Mouse (Mus musculus) Muller cell, postnatal 12 days (primary cell): ENCODE data around the gene Ttn.

Experiments
- DNase-seq: peaks from one replicate; pipeline ENCODE4 v3.0.0-alpha.2; 2015; ENCODE audit errors: inconsistent ontology term

Gene Ttn

DNA sequence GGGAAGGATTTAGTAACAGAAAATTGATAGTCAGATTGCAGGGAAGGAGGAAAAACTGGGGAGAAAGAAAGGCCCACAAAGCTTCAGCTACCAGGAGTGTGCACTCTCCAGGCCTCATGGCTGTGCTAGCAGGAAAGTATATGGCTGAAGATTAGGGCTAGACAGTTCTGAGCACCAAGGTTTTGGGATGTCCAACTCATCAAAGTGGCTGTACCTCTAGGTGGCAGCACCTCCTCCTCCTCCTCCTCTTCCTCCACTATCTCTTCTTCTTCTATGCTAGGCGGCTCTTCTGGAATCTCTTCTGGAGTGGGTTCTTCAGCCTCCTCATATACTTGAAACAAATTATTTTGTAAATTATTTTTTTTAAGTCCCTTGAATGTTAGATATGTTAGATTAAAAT is 139.2 kb downstream of the Ttn start:
- no peak for DNase-seq

DNA sequence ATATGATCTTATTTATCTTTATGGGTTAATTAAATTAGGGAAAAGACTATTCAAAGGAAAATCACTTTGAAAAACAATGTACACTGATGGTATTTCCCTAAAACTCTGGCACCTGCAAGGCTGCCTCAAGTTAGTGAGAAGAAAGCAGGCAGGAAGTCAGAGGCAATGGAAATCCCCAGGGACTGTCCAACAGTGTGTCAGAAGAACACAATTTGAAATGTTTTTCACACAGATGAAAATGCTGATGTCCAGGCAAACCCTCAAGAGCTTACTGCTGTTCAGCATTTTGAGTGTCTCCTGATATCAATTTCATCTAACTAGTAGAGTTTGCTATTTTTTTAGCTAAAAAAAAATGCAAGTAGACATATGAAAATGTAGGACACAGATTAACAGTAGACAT is 161.9 kb downstream of the Ttn start:
- peak; percentile 16 for DNase-seq

DNA sequence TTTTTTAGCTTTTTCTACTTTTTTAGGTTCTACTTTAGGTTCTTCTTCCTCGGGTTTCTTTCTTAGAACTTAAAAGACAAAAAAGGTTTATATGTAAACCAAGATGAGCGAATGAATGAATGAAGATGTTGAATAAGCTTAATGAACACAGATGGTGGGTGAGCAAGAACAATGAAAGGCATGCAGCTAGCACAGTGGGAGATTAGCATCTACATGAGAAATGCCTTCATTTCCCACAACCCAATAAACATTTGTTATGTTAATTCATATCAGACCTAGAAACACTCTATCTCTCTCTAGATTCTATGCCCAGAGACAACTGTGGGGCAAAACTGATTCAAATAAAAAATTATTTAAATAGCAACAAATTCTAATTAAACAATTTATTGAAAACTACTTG is 164.6 kb downstream of the Ttn start:
- DNase-seq = peak; percentile 84

DNA sequence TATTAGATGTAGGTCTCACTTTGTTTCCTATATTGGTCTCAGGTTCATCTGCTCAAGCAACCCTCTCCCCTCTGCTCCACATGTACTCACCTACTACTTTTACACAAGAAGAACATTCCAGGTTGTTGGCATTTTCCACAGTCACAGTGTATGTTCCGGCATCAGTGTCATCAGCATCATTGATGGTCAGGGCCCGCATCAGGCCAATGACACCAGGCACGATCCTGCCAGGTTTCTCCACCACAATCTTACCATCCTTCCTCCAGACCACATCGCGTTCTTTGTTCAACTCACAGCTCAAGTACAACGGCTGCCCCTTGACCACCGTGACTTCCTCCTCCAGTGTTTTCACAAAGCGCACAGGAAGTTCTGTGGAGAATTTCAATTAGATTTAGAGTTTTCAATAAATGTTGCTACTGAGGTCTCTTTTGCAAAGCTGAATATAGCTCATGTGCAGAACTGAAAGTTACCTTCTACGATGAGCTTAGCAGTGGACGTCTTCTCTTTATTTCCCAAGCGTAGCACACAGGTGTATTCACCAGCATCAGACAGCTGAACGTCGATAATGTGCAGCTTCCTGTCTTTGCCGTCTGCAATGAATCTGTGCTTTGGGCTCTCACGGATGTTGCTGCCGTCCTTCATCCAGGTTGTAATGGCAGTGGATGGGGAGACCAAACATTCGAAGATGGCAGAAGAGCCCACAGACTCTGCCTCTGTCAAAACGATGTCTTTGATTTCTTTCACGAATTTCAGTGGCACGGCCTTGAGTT is 168.1 kb downstream of the Ttn start:
- no peak for DNase-seq

DNA sequence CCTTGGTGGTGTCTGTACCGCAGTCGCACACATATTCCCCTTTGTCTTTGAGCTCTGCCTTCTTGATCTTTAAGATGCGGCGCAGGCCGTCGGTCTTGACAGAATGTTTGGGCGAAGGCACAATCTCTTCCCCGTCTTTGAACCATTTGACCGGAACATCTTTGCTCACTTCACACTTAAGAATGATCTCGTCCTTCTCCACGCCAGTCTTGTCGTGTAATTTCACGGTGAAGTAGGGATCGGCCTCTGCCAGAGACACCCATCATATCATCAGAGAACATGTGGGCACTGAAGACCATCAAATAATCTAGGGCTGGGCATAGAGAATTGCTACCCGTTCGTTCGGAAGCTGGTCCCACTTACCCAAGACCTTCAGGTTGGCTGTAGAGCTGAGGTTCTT is 171.2 kb downstream of the Ttn start:
- no peak for DNase-seq

DNA sequence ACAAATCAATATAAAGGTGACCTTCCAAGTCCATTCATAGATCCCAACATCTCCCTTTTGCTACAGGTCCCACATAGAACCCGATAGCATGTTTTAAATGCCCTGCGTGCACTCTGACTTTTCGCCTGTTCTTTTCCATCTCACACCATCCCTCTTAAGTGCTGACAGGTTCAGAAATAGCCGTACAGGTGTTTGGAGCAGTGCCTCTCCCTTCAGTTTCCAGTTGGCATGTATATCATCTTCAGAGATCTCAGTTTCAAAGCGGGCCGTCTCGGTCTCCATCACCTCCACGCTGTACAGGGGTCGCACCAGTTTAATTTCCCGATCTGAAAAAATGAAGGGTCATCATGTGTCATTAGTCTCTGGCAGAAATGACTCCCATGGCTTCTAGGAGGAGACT is 174.0 kb downstream of the Ttn start:
- no peak for DNase-seq

DNA sequence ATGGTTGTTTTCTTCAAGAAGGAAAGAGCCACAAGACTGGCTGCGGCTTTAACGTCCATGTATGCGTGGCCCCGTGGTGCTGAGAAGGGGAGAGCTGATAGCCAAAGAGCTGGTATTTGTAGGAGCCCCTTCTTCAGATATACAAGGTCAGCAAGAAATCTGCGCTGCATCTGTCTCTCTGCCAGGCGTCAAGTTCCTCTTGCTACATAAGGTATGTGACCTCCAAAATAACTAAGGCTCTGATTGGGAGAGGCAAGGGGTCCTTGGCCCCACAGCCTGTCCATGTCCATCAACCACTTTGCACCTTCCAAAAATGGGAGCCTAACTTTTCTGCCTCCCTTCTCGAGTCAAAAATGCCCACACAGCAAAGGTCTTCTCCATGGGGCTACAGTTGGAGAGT is 175.1 kb downstream of the Ttn start:
- DNase-seq = no peak

DNA sequence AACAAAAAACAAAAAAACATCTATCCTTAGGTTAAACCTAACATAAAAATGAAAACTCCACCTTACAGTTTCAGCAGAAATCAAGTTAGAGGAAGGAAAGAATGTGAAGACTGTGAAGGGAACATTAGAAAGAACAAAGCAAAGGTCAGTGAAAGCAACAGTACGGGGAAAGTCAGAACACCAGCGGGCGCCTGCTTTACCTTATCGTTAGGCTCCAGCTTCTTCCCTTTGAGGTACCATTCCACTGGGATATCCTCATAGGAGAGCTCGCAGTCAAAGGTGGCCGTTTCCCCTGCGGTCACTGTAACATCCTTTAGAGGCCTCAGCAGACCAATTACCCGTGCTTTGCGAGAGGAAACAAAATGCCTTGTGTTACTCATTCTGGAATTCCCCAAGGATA is 175.5 kb downstream of the Ttn start:
- DNase-seq = no peak

DNA sequence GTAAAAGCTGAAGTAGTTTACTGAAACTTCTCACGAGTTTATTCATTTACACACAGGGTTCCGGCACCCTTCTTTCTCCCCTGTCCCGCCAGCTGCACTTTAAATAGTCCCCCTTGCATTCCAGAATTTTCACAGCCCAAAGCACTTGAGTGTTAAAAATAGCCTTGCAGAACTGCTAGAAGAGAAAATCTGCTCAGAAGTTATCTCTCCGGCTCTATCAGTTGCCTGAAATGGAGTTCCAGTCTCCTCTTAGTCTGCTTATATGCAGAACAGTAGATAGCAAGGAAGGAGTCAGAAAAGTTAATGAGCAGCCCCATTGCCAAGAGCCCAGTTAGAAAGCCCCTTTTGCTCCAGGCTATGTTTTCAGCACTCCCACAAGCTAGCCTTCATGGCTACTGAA is 176.0 kb downstream of the Ttn start:
- no peak for DNase-seq

DNA sequence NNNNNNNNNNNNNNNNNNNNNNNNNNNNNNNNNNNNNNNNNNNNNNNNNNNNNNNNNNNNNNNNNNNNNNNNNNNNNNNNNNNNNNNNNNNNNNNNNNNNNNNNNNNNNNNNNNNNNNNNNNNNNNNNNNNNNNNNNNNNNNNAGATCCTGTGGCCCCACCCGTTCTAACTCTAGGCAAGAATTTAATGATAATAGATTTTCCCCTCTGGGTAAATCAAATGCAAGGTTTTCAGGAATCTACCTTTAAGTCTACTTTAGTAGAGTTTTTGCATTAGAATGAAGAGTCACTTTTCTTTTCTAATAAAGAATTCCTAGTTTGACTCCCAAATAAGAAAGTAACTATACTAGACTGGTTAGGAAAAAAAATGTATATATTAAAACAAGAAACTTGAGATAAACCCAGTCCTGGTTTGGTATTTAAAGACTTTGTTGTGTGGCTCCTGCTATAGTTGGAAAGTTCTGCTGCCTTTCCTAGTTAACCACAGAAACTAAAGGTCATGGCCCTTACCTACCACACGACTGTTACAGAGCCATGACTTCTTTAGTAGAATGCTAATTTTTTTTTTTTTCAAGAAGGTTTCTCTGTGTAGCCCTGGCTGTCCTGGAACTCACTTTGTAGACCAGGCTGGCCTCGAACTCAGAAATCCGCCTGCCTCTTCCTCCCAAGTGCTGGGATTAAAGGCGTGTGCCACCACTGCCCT is 177.0 kb downstream of the Ttn start:
- DNase-seq = no peak

DNA sequence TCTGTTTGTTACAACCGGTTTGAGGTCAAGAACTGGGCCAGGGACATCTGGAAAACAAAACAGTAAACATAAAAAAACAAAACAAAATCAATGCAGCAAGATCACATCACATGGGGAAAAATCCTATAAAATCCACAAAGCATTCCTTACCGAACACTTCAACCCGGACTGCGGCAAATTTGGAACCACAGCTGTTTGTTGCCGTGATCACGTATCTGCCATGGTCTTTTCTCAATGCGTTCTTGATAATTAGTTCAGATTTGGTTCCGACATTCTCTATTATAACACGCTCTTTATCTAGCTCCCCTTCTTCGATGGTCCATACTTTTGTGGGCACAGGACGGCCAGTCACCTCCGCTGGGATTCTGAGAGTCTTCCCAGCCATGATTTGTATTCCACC is 198.2 kb downstream of the Ttn start:
- no peak for DNase-seq

DNA sequence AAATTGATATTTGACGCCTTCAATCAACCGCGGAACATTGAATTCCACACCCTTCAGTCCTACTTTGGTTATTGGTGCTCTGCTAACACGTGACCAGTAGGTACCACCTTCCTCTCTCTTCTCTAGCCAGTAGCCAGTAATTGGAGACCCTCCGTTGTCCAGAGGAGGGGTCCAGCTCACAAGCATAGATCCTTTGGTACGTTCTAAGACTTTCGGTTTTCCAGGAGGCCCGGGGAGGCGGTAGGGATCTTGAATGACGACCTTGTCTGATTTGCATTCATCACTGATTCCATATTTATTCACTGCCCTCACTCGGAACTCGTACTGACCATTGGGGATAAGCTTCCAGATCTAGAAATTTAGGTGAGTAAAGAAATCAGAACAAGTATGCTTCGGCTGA is 201.6 kb downstream of the Ttn start:
- no peak for DNase-seq

DNA sequence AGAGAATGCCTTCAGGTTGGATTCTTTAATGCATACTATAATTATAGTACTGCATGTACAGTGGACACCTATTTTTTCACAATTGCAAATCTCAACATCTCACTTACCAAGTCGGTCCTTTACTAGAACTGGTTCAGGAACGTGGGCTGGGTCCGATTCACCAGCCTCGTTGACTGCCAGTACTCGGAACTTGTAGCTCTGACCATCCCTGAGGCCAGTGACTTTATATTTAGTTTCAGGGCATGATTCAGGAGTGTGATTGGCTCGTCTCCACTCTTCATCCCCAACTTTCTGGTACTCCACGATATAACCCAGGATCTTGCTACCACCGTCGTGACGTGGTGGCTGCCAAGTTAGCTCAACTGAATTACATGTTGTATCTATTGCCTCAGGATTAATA is 212.5 kb downstream of the Ttn start:
- DNase-seq = no peak

DNA sequence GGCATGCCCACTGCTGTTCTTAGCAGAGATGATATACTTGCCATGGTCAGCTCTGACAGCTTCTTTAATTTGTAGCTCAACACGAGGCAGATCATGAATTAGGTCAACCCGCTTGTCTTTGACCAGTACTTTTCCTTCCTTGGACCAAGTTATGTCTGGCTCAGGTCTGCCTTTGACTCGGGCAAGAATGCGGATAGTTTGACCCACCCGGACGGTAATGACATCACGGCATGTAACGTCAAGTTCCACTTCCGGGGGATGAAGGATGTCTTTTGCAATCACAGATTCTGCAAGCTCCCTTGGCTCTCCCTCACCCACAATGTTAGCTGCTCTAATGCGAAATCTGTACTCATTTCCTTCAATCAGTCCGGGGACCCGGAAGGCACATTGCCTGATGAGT is 215.1 kb downstream of the Ttn start:
- no peak for DNase-seq

DNA sequence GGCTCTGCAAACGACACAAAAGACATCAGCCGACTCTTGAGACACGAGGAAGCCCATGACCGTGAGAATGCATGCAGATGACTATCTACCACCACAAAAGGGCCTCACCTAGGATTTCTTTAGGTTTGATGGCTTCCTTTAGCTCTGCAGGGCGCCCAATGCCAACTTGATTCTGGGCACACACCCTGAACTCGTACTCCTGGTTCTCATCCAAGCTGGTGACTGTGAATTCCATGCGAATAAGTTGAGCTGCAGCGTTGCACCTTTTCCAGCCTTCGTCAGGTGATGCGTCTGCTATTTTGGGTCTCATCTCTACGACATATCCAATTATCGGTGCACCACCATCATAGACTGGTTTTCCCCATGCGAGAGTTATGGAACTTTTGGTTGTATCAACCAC is 217.8 kb downstream of the Ttn start:
- no peak for DNase-seq

DNA sequence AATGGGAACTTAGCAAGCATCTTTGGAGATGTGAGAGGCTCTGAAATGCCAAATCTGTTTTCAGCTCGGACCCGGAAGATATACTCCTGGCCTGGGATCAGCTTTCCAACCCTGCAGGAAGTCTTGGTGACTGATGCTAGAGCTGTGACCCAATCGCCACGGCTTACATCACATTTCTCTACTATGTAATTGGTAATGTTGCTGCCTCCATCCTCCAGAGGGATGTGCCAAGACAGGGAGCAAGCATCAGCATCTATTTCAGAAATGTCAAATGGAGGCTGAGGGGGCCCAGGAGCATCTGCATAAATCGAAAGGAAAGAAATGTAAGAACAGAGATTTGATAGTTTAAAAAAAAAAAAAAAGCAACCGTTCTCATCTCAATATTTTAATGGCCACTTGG is 220.2 kb downstream of the Ttn start:
- no peak for DNase-seq

DNA sequence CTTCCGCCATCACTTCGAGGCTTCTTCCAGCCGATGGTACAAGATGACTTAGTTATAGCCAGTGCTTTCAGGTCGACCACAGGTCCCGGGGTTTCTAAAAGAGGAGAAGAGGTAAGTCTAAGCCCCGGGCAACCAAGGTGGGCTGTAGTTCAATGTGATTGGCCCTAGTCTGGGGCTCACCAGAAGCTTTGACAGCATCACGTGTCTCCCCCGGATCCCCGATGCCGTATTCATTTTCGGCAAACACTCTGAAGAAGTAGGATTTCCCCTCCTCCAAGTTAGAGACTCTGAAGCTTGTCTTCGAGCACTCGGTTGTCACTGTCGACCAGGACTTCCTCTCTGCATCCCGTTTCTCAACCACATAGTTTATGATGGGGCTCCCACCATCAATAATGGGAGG is 225.9 kb downstream of the Ttn start:
- DNase-seq = no peak

DNA sequence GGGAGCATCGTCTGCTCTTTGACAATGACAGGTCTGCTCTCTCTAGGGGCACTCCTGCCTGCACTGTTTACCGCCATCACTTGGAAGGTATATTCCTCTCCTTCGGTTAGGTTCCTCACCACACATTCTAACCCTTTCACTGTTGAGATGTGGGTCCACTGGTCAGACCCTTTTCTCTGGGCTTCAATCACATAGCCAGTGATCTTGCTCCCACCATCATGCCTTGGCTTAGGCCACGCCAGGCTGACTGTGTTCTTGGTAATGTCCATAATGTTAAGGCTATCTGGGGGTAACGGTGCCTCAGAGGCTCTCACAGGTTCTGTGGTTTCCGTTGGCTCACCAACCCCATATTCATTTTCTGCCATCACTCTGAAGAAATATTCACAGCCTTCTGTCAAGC is 230.4 kb downstream of the Ttn start:
- no peak for DNase-seq

DNA sequence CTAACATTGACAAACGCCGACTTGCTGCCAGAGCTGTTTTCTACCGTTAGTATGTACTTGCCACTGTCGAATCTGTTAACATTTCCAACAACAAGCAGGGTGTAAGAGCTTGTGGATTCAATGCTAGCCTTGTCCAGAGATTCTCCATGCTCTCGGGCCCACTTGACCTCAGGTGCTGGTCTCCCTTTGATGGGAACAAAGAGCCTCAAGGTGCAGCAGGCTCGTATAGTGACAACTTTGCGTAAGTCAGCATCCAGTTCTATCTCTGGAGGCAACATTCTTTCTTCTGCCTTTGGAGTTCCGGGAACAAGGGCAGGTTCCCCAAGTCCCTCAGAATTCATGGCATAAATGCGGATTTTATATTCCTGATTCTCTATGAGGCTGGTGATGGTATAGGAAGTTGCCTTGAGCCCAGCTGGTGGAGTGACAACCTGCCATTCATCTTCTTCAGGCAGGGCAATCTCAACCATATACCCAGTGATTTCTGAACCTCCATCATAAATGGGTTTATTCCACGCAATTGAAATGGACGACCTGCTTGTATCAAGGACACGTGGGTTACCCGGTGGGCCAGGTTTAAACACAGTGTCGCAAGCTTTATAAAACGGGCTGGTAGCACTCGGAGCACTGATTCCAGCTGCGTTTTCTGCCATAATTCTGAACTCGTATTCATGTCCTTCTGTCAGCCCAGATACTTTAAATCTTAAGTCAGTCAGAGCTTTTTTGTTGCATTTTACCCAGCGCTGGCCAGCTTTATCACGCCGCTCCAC is 232.8 kb downstream of the Ttn start:
- no peak for DNase-seq

DNA sequence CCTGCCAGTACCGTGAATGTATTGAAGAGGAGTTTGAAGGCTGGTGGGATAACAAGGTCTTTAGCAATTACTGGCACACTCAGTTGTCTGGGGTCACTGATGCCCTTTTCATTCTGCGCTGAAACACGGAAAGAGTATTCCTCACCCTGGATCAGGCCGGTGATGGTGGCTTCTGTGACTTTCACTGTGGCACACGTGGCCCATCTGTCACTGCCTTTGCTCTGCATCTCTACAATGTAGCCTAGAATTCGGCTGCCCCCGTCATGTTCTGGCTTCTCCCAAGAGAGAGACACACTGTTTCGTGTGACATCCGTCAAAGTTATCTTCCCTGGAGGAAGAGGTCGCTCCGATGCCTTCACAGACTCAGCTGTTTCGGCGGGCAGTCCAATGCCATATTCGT is 233.7 kb downstream of the Ttn start:
- DNase-seq = no peak

DNA sequence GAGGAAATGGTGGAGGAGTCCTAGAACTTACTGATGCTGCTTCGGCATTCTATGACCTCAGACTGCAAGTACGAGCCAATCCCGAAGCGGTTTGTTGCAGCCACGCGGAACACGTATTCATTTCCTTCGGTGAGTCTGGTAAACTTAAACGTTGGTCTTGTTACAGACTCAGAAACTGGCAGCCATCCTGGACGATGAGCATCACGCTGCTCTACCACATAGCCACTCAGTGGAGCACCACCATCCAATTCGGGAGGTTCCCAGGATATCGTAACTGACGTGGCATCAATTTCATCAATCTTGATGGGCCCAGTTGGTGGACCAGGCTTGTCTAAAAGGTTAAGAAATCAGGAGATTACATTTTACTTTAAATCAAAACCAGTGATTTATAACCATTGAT is 262.7 kb downstream of the Ttn start:
- DNase-seq = no peak

DNA sequence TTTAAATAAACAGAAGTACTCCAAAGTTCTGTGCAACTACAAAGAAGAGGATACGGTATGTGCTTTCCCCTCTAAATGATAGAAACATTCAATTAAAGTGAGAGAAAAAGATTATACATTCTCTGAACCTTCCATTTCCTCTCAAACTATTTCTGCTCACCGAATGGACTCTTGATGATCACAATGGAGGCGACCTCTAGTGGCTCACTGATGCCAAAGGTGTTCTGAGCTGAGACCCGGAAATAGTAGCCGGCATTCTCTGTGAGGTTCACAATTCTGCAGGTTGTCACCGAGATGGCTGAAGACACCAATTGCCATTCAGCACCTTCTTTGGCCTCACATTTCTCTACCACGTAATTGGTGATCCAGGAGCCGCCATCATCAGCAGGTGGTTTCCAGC is 267.4 kb downstream of the Ttn start:
- DNase-seq = no peak

DNA sequence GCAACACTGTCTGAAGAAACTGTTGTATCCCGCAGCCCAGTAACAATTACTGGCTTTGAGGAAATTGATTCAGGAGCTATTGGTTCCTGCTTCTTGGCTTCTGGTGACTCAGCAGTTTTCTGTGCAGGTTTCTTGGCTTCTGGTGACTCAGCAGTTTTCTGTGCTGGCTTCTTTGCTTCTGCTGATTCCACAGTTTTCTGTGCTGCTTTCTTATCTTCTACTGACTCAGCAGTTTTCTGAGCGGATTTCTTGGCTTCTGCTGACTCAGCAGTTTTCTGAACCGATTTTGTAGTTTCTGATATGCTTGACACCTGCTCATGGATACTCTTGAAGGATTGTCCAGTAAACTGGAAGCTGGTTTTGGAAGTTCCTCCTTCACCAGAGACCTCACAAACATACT is 273.8 kb downstream of the Ttn start:
- no peak for DNase-seq
